Mouse (Mus musculus): ENCODE results near the gene B4galt5.

B4galt5 gene

DNA sequence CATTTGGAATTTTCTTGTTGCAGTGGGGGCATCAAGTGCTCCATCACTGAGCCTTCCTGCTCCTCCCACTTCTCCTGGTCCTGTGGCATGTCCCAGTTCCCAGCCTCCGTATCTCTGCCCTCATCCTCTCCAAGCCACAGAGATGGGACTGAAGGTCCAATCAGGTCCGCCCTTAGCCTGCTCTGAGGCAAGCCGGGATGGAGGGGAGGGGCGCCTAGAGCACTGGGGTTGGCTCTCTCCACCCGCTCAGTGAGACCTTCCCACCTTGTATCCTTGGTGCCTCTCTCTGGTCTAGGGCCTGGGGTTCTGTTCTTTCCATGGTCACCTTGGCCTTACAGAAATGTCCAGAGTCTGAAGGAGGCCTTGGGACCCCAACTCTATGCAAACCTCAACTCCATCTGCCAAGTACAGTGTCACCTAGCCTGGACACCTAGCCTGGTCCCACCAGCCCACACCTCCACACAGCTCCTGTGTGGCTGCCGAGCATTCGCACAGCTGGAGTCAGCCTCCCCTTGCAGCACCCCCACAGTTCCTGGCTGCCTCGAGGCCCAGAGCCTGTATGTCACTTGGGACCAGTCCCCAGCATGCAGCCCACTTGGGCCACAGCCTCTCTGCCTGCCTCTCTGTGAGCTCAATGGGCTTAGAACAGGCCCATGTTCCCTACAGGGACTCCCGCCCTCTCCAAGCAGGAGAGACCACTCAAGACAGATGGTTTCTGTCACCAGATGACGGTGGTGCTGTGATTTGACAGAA, 74.1 kb downstream of the B4galt5 start:
- peak; percentile 1 for DNase-seq

DNA sequence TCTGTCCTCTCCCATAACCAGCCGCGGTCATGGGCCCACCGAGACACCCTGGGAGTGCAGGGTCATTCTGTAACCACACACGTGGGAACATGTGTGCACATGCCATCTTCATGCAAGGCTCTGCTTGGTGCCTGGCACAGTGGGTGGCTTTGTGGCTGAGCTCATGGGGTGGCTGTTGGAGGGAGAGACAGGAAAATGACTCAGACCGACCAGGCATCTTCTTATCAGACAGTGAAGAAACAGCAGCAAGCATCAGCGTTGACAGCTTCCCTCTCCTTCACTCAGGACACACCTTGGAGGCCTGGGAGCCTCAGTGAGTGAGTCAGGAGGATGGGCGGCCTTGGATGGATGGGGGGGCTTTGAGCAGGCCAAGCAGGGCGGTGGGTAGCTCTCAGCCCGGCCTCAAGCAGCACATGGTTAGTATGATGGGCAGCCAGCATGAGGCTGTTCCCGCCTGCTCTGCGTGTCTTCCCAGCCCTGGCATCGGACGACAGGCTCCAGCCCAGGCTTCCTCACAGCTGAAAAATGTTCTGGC, 75.7 kb downstream of the B4galt5 start:
- peak; percentile 0 for DNase-seq

DNA sequence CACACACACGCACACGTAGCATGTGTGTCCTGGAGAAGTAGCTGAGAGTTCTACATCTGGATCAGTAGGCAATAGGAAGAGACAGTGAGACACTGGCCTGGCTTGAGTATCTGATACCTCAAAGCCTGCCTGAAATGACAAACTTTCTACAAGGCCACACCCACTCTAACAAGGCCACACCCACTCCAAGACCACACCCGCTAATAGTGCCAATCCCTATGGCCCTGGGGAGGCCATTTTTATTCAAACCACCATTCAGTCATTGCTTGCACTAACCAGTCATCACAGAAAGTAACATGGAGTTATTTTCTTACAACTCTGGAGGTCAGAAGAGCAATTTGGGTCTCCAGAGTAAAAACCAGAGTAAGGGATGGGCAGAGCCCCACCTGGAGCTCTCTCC, 76.3 kb downstream of the B4galt5 start:
- DNase-seq: peak; percentile 0

DNA sequence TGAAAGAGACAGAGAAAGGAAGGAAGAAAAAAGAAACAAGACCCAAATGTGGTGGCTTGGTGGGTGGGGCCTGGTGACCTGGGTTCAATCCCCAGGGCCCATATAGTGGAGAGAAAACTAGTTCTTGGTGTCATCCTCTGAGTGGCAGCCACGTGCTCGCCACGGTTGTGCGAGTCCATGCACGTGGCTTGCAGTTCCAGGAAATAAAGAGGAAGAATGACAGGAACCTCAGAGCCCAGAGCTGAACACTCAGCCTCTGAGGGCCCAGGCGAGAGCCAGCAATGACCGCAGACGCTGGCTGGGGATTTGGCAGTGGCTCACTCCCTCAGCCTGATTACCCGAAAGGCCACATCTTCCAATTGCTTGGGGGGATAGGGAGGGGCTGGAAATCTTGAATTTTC, 77.9 kb downstream of the B4galt5 start:
- peak; percentile 1 for DNase-seq

DNA sequence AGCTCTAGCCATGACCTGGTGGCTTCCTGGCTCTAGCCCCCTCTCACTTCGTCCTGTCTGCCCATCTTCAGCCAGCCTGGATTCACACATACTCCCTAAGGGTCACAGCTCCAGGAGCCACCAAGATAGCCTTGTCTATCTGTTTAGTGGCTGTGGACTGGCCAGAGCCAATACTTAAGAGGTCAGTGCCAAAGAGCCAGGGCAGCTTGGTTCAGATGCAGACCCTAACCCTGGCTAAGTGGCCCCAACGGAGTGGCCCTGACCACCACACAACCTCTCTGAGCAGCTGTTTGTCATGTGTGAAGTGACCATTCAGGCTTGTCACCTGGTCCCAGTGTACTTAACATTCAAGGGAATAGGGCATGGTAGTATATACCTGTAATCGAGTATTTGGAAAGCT, 78.5 kb downstream of the B4galt5 start:
- DNase-seq: peak; percentile 1

DNA sequence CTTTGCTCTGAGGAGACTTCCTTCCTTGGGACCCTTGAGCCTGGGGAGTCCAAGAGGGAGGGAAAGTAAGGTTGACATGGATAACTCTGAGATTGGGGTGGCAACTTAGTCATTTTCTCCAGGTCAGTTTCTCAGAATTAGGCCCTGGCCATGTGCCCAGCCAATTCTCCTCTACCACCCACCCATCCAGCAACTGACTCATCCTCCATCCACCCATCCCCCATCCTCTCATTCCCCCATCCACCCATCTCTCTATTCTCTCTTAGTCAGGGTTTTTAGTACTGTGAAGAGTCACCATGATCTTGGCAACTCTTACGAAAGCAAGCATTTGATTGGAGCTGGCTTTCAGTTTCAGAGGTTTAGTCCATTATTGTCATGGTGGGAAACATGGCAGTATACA, 80.3 kb downstream of the B4galt5 start:
- peak; percentile 0 for DNase-seq

DNA sequence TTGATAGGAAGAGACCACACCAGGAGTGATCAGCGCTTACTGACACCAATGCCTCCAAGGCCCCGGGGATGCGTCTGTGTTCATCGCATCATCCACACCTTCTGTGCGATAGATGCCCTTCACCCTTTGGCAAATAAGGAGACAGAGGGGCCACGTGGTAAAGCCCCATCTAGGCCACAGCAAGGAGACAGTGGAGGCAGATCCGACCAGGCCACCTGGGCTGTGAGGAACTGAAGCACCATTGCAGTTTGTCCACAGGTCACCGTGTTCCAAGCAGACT, 80.6 kb downstream of the B4galt5 start:
- no peak for DNase-seq

DNA sequence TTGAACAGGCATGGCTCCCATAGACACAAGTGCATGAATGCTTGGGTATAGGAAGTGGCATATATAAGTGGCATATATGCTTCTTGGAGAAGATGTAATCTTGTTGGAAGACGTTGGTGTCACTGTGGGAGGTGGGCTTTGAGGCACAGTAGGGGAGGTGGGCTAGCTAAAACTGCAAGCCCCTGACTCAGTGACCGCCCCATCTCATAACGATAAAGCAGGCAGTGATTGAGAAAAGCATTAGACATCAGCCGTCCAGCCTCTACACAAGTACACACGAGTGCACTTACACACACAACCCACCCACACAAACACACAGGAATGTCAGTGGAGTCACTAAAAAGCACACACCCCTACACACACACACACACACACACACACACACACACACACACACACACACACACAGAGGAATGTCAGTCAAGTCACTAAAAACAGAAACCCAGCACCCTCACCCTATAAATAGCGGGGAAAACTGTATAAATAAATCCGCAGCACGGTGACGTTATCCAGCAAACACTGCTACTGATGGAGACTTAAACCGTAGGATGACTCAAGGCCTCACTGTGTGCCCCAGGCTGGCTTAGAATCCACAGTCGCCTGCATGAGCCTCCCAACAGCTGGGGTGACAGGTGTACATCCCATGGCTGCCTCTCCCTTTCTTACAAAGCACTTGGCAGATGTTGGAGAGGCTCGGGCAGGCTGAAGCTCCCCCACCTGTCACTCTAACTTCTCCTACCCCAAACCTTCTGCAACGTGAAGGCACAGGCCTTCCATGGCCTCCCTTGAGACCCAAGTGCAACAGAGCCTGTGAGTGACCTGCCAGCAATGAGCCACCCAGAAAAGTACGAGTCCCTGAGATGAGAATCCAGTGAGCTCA, 81.2 kb downstream of the B4galt5 start:
- DNase-seq: peak; percentile 19

DNA sequence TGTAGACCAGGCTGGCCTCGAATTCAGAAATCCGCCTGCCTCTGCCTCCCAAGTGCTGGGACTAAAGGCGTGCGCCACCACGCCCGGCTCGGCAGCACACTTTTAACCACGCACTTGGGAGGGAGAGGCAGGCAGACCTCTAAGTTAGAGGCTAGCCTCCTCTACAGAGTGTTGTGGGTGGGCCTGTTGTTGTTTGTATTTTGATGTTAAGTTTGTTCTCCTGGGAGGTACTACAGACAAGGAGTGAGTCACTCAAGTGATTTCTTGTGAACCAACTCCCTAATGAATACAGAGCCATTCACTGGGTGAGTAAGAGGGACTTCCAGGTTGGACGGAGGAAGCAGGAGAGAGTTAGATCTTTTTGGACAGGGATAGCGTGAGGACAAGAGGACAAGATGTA, 82.8 kb downstream of the B4galt5 start:
- DNase-seq: no peak

DNA sequence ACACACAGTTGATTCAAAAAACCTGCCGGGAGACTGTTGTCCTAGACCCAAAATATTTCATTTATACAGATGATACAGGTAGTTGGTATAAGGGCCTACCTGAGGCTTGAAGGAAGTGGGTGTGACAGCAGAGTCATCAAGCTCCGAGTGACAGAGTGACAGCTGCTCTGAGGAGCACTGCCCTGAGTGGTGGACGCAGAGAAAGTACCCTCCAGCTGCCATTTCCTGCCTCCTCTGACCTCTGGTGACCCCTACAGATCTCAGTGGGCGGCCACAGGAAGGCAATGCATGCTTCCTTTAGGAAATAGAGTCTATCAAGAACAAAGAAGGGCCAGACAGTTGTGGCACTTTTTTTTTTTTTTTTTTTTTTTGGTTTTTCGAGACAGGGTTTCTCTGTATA, 83.2 kb downstream of the B4galt5 start:
- peak; percentile 0 for DNase-seq

DNA sequence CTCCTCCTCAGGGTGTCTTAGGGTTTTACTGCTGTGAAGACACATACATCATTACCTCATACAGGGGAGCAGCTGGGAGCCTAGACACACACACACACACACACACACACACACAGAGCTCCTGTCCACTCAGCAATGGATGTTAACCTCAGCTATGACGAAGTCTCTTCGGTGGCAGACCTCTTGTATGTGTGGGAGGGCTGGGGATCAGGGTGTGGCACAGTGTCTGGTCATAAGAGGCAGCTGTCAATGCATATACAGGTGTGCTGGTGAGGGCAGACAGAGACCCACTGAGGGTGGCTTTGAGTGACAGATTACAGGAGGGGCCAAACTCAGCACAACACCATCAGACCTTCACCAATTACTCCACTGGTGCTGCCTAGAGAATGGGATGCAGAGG, 84.0 kb downstream of the B4galt5 start:
- peak; percentile 0 for DNase-seq

DNA sequence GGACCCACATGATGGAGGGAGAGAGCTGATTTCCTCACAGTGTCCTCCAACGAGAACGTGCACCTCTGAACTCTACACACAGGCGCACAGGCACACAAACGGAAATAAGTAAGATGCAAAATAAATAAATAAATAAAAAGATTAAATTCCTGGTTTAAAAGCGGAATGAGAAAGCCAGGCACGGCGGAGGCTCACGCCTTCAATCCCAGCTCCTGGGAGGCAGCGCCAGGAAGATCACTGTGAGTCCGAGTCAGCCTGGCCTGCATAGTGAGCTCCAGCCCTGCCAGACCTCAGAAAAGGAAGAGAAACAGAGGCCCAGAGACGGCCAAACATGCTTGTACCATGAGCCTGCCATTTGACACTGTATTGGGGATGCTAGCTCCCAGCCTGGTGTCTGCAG, 85.1 kb downstream of the B4galt5 start:
- no peak for DNase-seq

DNA sequence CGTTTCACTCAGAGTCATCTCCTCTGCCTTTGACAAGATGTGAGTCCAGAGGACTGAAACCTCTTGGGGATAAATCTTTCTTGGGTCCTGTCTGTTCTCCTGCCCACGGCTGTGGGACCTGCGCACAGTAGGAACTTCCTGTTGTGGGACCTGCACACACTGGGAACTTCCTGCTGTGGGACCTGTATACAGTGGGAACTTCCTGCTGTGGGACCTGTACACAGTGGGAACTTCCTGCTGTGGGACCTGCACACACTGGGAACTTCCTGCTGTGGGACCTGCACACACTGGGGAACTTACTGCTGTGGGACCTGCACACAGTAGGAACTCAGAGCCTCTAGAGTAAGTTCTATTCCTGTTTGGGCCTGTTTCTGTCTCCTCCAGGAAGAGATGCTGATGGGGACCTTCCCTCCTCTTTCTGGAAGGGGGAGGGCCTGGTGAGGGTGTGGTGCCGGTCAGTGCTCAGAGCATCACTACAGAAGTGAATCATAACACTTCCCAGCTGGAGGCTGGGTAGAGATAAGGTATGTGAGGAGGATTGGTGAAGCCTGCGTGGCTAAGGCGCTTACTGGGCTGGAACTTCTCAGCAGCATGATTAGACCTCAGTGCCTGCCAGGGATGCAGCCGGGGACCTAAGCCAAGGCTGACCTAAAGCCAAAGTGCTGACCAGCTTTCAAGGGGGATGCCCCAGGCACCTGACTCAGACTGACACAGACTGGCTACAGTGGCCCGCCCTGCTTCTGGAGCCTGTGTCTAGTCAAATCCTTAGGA, 85.8 kb downstream of the B4galt5 start:
- no peak for DNase-seq

DNA sequence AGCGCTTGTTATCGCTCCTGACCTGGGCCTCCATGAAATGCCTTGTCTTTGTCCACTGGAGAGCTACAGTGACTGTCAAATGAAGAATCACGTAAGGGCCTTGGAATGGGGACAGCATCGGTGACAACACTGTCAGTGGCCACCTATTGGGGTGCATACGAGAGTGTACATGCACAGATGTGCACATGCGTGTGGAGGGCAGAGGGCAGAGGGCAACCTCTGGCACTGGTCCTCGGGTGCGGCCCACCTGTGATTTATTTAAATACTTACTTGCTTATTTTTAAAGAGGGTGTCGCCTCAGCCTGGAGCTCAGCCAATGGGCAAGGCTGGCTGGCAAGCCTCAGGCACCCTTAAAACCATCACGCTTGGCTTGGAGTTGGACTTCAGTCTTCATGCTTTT, 86.5 kb downstream of the B4galt5 start:
- no peak for DNase-seq

DNA sequence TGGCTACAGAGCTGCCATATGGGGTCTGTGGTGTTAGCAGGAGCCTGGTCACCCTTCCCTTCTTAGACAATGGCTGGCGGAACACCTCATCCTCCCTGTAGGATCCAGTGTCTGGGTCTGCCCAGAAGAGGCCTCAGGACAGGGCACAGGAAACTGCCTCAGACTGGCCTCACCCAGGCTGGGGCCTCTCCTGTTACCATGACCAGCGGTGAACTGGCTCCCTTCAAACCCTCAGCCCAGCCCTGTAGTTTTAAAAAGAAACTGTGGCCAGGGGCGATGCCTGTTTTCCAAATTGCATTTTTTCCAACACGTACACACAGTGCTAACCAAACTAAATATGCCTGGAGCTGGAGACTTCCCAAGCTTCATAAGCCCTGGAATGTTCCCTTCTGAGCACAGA, 87.9 kb downstream of the B4galt5 start:
- DNase-seq: no peak

DNA sequence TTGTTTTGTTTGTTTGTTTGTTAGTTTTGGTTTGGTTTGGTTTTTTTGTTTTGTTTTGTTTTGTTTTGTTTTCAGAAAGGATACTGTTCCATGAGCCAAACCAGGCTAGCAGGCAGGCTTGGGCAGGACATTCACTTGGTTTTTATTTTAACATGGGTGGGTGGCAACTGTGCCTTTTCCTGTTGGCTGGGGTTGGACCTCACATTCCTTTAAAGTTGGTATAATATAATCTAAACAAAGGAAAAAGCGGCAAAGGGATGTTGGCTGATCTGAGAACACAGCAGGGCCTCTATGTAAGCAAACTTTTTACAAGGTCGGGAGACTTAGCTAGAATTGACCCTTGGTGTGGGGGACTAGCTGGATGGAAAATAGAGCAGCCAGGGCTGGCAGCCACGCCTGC, 91.2 kb downstream of the B4galt5 start:
- no peak for DNase-seq

DNA sequence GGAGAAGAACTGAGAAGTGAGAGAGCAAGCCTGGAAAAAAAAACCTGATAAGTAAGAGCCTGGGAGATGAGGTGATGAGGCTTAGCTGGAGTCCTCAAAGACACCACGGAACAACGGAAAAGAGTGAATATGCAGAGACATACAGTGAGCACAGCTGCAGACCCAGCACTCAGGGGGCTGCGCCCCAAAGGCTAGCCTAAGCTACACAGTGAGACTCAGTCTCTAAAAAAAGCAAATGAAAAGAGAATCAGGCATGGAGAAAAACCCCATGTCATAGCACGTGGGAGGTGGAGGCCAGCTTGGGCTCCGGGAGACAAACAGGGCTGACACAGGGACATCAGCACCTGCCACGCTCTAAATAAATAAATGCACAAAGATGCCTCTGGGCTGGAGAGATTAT, 94.2 kb downstream of the B4galt5 start:
- no peak for DNase-seq

DNA sequence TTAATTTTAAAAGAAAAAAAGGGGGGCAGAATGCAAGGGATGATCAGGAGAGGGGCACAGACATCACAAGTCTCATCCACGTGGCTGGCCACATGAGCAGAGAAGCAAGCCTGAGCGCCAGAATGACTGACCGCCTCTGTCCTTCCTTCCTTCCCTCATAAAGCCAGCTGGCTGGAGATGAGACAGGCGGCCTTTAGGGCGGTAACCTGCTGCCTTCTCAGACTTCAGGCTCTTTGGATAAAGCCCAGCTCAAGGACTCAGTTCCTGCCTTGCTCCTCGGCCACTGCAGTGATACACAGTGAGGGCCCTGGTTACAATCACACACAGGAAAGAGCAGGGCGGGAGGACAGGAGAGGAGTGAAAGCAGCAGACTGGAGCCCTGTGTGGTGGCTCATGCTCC, 94.8 kb downstream of the B4galt5 start:
- no peak for DNase-seq

DNA sequence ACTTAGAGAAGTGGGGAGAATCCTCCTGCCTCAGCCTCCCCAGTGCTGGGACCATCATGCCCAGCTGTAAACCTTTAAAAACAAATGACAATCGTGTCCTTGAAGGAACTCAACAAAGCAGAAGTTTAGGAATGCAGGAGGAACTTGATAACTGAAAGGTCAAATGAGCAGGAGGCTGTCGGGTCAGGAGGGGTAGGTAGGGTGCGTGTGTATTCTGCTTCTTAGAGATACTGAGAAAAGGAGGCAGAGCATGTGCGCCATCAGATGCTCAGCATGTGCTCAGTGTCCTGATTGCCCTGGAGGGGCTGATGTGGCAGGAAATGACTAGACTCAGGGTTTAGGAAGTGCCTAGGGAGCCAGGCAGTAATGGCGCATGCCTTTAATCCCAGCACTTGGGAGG, 95.5 kb downstream of the B4galt5 start:
- DNase-seq: no peak

DNA sequence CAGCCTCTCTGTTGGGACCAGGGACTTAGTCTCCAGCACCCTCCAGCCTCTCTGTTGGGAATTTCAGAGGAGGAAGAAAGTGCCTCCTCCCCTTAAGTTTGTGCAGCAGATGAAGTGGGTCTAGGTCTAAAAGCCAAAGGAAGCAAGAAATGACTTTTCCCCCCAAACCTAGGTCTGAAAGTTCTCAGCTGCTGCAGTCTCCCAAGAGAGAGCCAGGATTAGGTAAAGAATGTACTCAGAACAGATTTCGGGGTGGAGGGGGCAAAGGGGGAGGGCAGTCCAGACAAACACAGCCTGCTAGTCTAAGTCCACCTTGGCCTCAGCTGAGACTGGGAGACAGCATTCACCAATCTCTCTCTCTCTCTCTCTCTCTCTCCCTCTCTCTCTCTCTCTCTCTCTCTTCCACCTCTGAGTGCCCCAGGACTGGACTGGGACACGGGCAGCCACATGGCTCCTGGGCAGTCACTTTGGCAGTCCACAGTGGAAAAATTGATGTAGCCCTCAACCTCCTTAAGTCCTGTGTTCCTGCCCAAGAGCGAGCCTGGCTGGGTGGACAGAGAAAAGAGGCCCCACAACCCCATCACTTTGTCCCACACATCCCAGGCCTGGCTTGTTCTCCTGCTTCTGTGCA, 96.8 kb downstream of the B4galt5 start:
- no peak for DNase-seq

DNA sequence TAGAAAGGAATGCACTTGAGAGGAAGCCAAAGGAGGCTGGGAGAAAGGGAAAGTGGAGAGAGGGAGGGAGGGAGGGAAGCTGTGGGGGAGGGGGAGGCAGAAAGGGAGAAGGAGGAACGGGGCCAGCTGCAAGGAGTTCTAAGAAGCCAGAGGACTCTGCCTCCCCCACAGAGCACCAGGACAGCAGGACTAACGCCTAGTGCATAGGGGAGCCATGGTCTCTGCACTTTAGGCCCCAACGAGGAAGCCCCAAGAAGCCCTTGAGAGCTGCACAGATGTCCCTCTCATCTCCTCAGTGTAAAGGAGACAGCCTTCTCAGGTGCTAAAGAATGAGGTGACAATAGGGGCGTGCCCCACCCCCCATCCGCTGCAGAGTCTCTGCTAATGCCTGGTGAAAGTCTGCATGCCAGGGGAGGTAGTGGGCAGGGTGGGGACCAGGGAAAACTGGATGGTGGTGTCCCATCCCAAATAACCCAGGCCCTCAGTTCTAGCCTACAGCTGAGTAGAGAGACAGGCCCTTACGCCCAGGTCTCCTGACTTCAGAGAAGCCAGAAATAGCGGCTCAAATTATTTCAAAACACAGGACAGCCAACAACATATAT, 98.1 kb downstream of the B4galt5 start:
- DNase-seq: no peak

DNA sequence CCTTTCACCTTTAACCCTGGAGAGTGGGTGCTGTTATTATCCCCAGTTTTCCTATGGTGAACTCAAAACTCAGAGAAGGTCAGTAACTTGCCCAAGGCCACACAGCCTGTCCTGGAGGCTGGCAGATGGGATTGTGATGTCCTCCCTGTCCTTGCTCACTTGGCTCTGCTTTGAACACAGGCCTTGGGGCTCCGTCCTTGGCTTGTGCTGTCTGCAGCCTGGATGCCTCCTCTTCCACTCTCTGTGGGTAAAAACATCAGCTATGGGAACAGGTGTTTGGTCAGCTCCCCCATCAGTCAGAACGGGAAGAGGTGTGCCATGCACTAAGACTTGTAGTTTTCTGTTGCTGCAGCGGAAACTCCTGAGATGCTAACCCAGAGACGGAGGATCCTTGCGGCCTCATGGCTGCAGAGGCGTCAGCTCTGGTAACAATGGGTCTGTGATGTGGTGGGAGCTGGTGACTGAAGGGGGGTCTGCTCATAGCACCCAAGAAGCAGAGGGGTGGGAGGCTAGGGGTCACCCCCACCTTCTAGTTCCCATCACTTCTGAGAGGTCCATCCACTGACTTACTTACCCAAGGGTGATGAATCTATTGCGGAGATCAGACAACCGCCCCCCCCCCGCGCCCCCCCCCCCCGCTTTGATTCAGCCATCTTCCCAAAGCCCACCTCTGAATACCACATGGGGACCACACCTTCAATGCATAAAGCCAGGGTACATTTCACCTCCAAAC, 98.8 kb downstream of the B4galt5 start:
- no peak for DNase-seq

Data from layer of hippocampus, adult 9-11 months (tissue).